Mouse (Mus musculus) brain, embryonic 14.5 days (tissue): Measurements from ENCODE around the gene Zc3h7b. TPM values are rescaled to one million over a fixed set of nuclear protein-coding genes. Genes with fewer than 3 reads are reported as not detected.

Source experiments
- DNase-seq: peaks from one replicate; pipeline ENCODE4 v3.0.0-alpha.2; 2011; ENCODE audit warnings: low read depth
- CTCF ChIP-seq: fragments of 200-500 bp; IDR thresholded peaks from 2 replicates; pipeline ENCODE4 v1.5.1; 2012; ENCODE audit warnings: inconsistent platforms, mild to moderate bottlenecking, moderate library complexity, borderline replicate concordance; ENCODE audit not compliant: insufficient read depth, insufficient read length; ENCODE audit errors: extremely low read depth
- POLR2A ChIP-seq: fragments of 200-500 bp; IDR thresholded peaks from 2 replicates; pipeline ENCODE4 v1.6.1; 2012; ENCODE audit warnings: mild to moderate bottlenecking, inconsistent platforms, borderline replicate concordance; ENCODE audit not compliant: poor library complexity, insufficient read depth, insufficient read length, severe bottlenecking; ENCODE audit errors: extremely low read depth
- polyA plus RNA-seq: library from polyadenylated mRNA; depleted of rRNA; stranded (reverse); fragments of >200 nt; gene quantifications from 2 replicates; pipeline ENCODE4 v1.2.3, GENCODE M21; 2012; rRNA removed

Zc3h7b gene
- polyA plus RNA-seq, 1 experiment = 102 TPM

GRCm38 (mm10) chr15:81845033-81845625, 100.3 kb downstream of the Zc3h7b start:
- no peak for TF ChIP-seq POLR2A
- TF ChIP-seq CTCF = no peak
- no peak for DNase-seq

- TF ChIP-seq POLR2A (no peak), CTCF (no peak)
Measured at GRCm38 (mm10) chr15:81845724-81846123, 100.9 kb downstream of the Zc3h7b start.

More at GRCm38 (mm10) chr15:81845724-81846123, 100.9 kb downstream of the Zc3h7b start:
- DNase-seq = no peak

Other genes with a start within 250 kb of the Zc3h7b start
- 33.5 and 64.0 TPM in 2 replicates for gene Ep300, start 159.7 kb upstream of the Zc3h7b start, polyA plus RNA-seq
- 24.8 and 25.7 TPM in 2 replicates for gene L3mbtl2, start 81.2 kb upstream of the Zc3h7b start, polyA plus RNA-seq
- 14.8 and 14.9 TPM in 2 replicates for gene Chadl, start 47.8 kb upstream of the Zc3h7b start, polyA plus RNA-seq
- 98.8 and 131 TPM in 2 replicates for gene Rangap1, start 473 bp downstream of the Zc3h7b start, polyA plus RNA-seq
- gene Tef, start 57.4 kb downstream of the Zc3h7b start, polyA plus RNA-seq = 35.5 and 38.0 TPM in 2 replicates
- 15.4 and 15.7 TPM in 2 replicates for gene Tob2, start 113.7 kb downstream of the Zc3h7b start, polyA plus RNA-seq
- 85.1 and 103 TPM in 2 replicates for gene Phf5a, start 126.9 kb downstream of the Zc3h7b start, polyA plus RNA-seq
- gene Aco2, start 127.3 kb downstream of the Zc3h7b start, polyA plus RNA-seq = 262 and 283 TPM in 2 replicates
- gene Polr3h, start 181.2 kb downstream of the Zc3h7b start, polyA plus RNA-seq = 30.8 and 34.4 TPM in 2 replicates
- gene Csdc2, start 191.7 kb downstream of the Zc3h7b start, polyA plus RNA-seq = 89.4 and 128 TPM in 2 replicates
- gene Pmm1, start 215.9 kb downstream of the Zc3h7b start, polyA plus RNA-seq = 75.6 and 78.9 TPM in 2 replicates
- not detected in 2 replicates for gene 1700029P11Rik, start 235.5 kb downstream of the Zc3h7b start, polyA plus RNA-seq
- 22.5 and 27.6 TPM in 2 replicates for gene Xrcc6, start 242.8 kb downstream of the Zc3h7b start, polyA plus RNA-seq